Mouse (Mus musculus) thymus, postnatal 25 days (tissue): ENCODE measurements around the gene Kmt2e.
A peak's percentile ranks its signal among the peaks of the same experiment; 100 is the strongest.
"Not testable (repeated sequence)": the region's sequence is repeated elsewhere in the genome, so short reads cannot be mapped to it uniquely, and the experiment has no call there.

Experiments
- DNase-seq: peaks from one replicate; pipeline ENCODE4 v3.0.0; 2022

The Kmt2e gene

DNA sequence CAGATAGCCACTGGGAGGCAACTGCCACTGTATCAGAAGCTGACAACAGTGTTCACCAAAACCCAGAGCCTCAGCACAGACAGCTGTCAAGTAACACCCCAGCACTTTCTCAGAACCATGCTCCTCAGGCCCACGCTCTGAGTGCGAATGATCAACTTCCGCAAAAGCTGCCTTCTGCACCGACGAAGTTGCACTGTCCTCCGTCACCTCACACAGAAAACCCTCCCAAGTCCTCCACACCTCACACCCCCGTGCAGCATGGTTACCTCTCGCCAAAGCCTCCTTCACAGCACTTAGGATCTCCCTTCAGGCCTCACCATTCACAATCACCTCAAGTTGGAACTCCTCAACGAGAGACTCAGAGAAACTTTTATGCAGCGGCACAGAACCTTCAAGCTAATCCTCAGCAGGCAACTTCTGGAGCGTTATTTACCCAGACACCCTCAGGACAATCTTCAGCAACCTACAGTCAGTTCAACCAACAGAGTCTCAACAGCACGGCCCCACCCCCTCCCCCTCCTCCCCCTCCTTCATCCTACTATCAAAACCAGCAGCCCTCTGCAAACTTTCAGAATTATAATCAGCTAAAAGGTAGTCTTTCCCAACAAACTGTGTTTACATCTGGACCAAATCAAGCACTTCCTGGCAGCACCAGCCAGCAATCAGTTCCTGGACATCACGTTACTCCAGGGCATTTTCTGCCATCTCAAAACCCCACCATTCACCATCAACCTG, 67.5 kb downstream of the Kmt2e start:
- DNase-seq = no peak

DNA sequence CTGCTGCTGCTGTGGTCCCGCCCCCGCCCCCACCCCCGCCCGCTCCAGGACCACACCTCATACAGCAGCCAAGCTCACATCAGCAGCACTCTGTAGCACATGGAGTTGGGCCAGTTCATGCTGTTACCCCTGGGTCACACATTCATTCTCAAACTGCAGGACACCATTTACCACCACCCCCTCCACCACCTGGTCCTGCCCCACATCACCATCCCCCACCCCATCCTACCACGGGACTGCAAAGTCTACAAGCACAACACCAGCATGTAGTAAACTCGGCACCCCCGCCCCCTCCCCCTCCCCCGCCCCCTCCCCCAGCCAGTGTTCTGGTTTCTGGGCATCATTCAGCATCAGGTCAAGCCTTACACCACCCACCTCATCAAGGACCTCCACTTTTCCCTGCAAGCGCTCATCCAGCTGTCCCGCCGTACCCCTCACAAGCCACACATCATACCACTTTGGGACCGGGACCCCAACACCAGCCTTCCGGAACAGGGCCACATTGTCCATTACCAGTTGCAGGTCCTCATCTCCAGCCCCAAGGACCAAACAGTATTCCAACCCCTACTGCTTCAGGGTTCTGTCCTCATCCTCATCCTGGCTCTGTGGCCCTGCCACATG, 68.2 kb downstream of the Kmt2e start:
- DNase-seq = no peak

DNA sequence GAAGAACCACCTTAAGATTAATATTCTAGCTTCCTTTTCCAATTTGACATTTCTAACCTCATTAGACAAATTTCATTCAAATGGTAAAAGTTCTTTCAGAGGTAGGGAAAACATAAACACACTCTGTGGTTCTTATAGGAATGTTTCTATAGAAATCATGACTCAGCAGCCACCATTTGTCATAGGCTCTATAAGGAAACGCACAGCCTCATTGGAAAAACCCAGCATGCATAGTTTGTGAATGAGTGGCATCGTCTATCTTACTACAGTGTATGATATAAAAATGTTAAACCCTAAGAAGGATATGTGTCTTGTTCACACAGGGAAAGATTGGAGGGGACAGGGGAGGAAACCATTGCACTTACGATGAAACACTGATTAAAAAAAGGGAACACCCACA, 71.3 kb downstream of the Kmt2e start:
- DNase-seq = no peak

DNA sequence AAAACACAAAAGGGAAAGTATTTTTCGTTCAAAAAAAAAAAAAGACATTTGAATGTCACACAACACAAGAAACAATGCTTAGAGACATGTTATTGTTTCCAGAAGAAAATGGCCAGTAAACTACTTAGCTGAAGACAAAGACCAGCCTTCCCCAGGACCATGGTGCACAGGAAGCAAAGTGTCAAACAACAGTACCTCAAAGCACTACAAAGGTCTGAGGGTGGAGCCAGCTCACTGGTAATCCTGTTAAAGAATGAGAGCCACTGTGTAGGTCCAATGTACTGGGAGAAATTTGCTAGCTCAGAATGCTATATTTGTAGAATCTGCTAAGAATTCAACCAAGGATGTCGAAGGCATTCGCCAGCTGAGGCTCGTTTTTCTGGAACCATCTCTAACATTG, 73.0 kb downstream of the Kmt2e start:
- DNase-seq = no peak

DNA sequence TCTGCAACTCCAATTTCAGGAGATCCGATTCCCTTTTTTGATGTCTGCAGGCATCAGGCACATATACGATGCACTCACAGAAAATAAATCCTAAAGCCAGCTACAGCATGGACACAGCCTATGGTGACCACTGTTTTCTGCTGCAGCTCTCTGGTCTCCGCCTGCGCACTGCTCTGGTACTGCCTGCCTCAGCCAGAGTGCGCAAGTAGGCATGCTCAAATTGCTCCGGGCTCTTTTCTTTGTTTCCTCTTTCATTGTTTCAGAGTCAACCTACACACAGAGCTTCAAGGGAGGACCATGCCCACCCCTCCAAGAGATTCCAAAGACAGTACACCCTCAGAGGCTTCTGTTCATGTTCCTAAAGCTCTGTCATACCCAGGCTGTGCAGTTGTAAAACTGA, 74.4 kb downstream of the Kmt2e start:
- DNase-seq = no peak

- no peak for DNase-seq
Observed at GRCm38 (mm10) chr5:23511456-23511855, 77.2 kb downstream of the Kmt2e start.

DNA sequence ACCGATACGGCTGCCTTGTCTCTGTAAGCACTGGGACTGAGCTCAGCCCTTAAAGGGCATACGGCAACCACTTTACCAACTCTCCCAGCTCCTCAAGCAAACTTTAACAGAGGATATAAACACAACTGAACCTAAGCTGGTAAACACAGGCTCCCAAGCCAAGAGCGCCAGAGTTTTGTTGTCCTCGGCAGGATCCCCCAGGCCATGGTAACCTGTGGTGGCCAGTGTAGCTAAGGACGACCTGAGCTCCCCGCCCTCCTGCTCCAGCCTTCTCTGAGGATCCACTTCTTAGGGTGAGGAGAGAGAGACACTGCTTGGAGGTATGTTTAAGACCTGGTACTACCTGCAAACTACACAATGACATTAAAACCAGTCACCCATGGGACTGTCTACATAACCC, 78.3 kb downstream of the Kmt2e start:
- DNase-seq = no peak

GRCm38 (mm10) chr5:23513468-23513867, 79.2 kb downstream of the Kmt2e start:
- DNase-seq = no peak

DNA sequence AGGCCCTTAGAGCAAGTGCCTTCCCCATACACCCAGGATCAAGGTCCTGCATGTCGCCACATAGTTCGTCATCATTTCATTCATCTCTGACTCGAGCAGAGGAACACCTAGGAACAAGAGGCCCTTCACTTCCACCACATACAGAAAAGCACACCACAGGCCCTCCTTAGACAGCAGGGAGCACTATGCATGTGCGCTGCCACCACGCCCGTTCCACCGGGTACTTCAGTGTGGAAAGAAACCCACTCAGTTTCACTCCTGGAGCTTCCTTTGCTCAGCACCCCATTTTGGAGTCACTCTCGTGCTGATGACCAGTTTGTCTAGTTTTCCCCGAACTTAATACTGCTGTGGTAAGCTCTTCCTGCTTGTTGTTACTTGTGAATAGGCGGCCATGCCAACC, 80.8 kb downstream of the Kmt2e start:
- DNase-seq = no peak

GRCm38 (mm10) chr5:23516962-23517361, 82.7 kb downstream of the Kmt2e start:
- no peak for DNase-seq

GRCm38 (mm10) chr5:23517839-23518238, 83.6 kb downstream of the Kmt2e start:
- no peak for DNase-seq

DNA sequence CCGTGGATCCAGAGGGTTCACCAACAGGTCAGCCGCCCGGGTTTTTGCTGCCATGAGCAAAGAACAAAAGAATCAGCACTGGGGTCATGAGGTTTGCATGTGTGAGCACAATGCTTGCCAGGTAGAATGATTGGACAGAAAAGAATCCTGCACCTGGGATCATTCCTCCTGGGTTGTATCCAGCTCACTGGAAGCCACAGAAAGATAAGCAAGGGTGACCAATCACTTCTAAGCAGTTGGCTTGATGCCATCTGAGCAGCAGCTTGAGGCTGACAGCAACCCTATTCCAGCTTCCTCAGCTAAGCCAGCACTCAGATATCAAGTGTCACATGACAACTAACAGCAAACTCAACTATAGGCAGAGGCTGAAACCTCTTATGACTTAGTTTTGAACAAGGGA, 84.4 kb downstream of the Kmt2e start:
- no peak for DNase-seq

- DNase-seq = no peak
Observed at GRCm38 (mm10) chr5:23519679-23520078, 85.4 kb downstream of the Kmt2e start.

- no peak for DNase-seq
Observed at GRCm38 (mm10) chr5:23521645-23522044, 87.4 kb downstream of the Kmt2e start.

GRCm38 (mm10) chr5:23523936-23524335, 89.7 kb downstream of the Kmt2e start:
- no peak for DNase-seq

DNA sequence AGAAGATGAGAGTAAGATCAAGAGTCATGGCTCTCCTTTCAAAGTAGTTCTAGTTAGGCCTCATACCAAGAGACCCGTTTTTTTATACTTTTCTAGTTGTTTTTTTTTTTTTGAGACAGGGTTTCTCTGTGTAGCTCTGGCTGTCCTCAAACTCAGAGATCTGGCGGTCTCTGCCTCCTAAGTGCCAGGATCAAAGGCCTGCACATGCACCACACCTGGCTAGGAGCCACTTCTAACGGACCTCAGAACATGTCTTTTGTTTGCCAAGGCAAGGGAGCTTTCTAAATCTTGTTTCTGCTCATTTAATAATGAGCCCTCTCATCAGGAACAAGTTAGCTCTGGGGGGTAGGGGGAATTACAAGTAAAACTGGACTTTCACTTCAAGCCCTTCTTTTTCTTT, 90.4 kb downstream of the Kmt2e start:
- DNase-seq = peak; percentile 62

- no peak for DNase-seq
Observed at GRCm38 (mm10) chr5:23531100-23531499, 96.9 kb downstream of the Kmt2e start.

DNA sequence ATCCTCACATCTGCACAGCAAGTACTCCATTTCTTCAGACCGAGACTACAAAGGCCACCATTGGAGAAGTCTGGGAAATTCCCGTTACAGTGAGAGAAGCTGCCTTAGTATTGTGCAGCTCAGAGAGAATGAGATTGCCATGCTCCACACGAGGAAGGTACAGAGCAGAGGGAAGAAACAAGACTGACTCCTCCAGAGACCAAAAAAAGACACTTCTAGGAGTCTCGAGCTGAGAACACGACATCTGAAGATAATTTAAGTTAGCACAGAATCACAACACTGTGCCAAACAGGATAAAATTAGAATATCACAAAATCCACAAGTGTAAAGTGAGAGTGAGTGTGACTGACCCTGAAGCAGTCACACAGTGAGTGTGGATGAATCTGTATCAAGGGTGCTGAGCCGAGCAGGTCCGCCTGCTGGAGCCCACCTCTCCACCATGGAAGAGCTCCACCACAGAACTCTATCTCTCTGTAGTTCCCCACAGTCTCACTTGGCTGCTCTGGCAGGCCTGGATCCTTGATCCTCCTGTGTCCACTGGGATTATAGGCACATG, 97.4 kb downstream of the Kmt2e start:
- no peak for DNase-seq

- no peak for DNase-seq
Observed at GRCm38 (mm10) chr5:23535692-23536091, 101.5 kb downstream of the Kmt2e start.

GRCm38 (mm10) chr5:23551687-23552086, 117.4 kb downstream of the Kmt2e start:
- no peak for DNase-seq

- DNase-seq = not testable (repeated sequence)
Observed at GRCm38 (mm10) chr5:23553338-23553737, 119.1 kb downstream of the Kmt2e start.
